Mouse (Mus musculus): Measurements from ENCODE around the gene Slc35d3. TPM values are rescaled to one million over a fixed set of nuclear protein-coding genes. Genes with fewer than 3 reads are reported as not detected.

Slc35d3 gene
- polyA plus RNA-seq, 1 experiment = 2.3 TPM

- Histone ChIP-seq H3K27me3 (ENCODE audit: control insufficient read depth, insufficient read depth, low read length) (no peaks in the 10 kb centered on the region), H3K4me1 (ENCODE audit: control insufficient read depth, insufficient read depth, low read length) (no peaks in the 10 kb centered on the region), H3K4me3 (replicated peaks; ENCODE audit: insufficient read depth, low read depth, low read length) (no peak overlapping the region), H3K27ac (ENCODE audit: insufficient read depth, low read length) (no peak overlapping the region)
- WGBS = 81% methylated on average over 3 of the region's 3 CpGs
- no peak for DNase-seq
- no peak for TF ChIP-seq POLR2A (IDR thresholded peaks at IDR 0.05; ENCODE audit: borderline replicate concordance, insufficient read depth, low read length)
- no peak for TF ChIP-seq CTCF (IDR thresholded peaks at IDR 0.05; ENCODE audit: borderline replicate concordance, insufficient read depth, low read depth, low read length)
Measured at GRCm38 (mm10) chr10:19880437-19880836, 29.2 kb upstream of the Slc35d3 start.

- Histone ChIP-seq H3K27me3 (ENCODE audit: control insufficient read depth, insufficient read depth, low read length) (no peaks in the 10 kb centered on the region), H3K4me3 (replicated peaks; ENCODE audit: insufficient read depth, low read depth, low read length) (no peak overlapping the region), H3K27ac (ENCODE audit: insufficient read depth, low read length) (no peak overlapping the region), H3K4me1 (ENCODE audit: control insufficient read depth, insufficient read depth, low read length) (no peaks in the 10 kb centered on the region)
- 87% methylated on average over 6 of the region's 6 CpGs for WGBS
- DNase-seq = no peak
- TF ChIP-seq CTCF (IDR thresholded peaks at IDR 0.05; ENCODE audit: borderline replicate concordance, insufficient read depth, low read depth, low read length) = no peak
- TF ChIP-seq POLR2A (IDR thresholded peaks at IDR 0.05; ENCODE audit: borderline replicate concordance, insufficient read depth, low read length) = no peak
Measured at GRCm38 (mm10) chr10:19879161-19879560, 27.9 kb upstream of the Slc35d3 start.

DNA sequence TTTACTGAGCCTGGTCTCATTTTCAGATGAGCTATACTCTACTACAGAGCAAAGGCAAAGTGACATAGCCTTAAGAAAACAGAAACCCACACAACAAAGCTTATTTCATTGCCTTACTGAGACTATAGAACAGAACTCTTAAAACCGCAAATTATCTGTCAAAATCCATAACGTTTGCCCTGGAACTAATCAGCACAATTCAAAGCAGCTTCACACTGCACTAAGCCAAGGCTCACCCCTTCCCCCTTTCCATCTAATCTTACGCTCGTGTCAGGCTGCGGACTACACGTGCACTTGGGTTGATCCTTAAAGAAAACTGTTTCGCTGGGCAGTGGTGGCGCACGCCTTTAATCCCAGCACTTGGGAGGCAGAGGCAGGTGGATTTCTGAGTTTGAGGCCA lies 26.4 kb upstream of the Slc35d3 start:
- Histone ChIP-seq H3K27me3 (ENCODE audit: control insufficient read depth, insufficient read depth, low read length) (no peaks in the 10 kb centered on the region), H3K4me1 (ENCODE audit: control insufficient read depth, insufficient read depth, low read length) (no peaks in the 10 kb centered on the region), H3K27ac (ENCODE audit: insufficient read depth, low read length) (no peak overlapping the region), H3K4me3 (replicated peaks; ENCODE audit: insufficient read depth, low read depth, low read length) (no peak overlapping the region)
- DNase-seq = no peak
- TF ChIP-seq POLR2A (IDR thresholded peaks at IDR 0.05; ENCODE audit: borderline replicate concordance, insufficient read depth, low read length) (no peak), CTCF (IDR thresholded peaks at IDR 0.05; ENCODE audit: borderline replicate concordance, insufficient read depth, low read depth, low read length) (no peak)
- WGBS = 84% methylated on average over 9 of the region's 9 CpGs

DNA sequence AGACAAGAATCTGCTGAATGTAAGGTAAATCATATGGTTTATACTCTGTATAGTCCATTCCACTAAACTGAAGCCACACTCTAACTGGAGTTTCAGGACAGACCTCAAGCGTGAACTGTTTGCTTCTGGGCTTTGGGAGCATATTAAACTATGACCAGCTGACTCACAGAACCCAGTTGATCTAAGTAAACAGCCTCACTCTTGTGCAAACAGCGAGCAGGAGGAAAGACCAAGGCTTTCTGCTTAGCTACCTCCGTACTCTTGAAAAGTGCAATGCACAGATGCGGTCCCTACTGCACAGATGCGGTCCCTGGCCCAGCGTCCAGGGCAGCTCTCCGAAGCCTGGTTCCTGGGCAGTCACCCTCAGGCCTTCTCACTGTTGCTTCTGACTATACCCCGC lies 26.0 kb upstream of the Slc35d3 start:
- Histone ChIP-seq H3K27ac (ENCODE audit: insufficient read depth, low read length) (no peak overlapping the region), H3K4me3 (replicated peaks; ENCODE audit: insufficient read depth, low read depth, low read length) (no peak overlapping the region), H3K4me1 (ENCODE audit: control insufficient read depth, insufficient read depth, low read length) (no peaks in the 10 kb centered on the region), H3K27me3 (ENCODE audit: control insufficient read depth, insufficient read depth, low read length) (no peaks in the 10 kb centered on the region)
- TF ChIP-seq POLR2A (IDR thresholded peaks at IDR 0.05; ENCODE audit: borderline replicate concordance, insufficient read depth, low read length) (no peak), CTCF (IDR thresholded peaks at IDR 0.05; ENCODE audit: borderline replicate concordance, insufficient read depth, low read depth, low read length) (no peak)
- 89% methylated on average over 8 of the region's 8 CpGs for WGBS
- DNase-seq = no peak

DNA sequence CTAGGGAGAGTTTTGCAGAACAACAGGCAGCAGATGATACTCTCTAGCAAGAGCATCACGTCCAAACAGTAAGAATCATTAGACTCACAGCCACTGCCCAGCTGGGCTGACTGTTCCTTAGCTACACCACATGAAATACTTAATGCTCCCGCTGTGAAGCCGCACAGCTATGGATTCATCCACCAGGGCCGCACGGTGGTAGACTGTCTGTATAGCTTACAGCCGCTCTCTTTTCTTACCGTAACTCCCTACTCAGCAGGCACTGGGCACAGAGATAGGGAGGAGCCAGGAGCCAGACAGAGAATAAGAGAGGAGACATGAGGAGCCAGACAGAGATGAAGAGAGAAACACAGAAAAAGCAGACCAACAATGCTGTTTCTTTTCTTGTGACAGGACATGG lies 25.4 kb upstream of the Slc35d3 start:
- Histone ChIP-seq H3K4me3 (replicated peaks; ENCODE audit: insufficient read depth, low read depth, low read length) (no peak overlapping the region), H3K4me1 (ENCODE audit: control insufficient read depth, insufficient read depth, low read length) (no peaks in the 10 kb centered on the region), H3K27me3 (ENCODE audit: control insufficient read depth, insufficient read depth, low read length) (no peaks in the 10 kb centered on the region), H3K27ac (ENCODE audit: insufficient read depth, low read length) (no peak overlapping the region)
- 19% methylated on average over 7 of the region's 7 CpGs for WGBS
- no peak for DNase-seq
- TF ChIP-seq CTCF (IDR thresholded peaks at IDR 0.05; ENCODE audit: borderline replicate concordance, insufficient read depth, low read depth, low read length) (no peak), POLR2A (IDR thresholded peaks at IDR 0.05; ENCODE audit: borderline replicate concordance, insufficient read depth, low read length) (no peak)

- Histone ChIP-seq H3K27ac (ENCODE audit: insufficient read depth, low read length) (no peak overlapping the region), H3K4me3 (replicated peaks; ENCODE audit: insufficient read depth, low read depth, low read length) (no peak overlapping the region), H3K27me3 (ENCODE audit: control insufficient read depth, insufficient read depth, low read length) (no peaks in the 10 kb centered on the region), H3K4me1 (ENCODE audit: control insufficient read depth, insufficient read depth, low read length) (no peaks in the 10 kb centered on the region)
- 82% methylated on average over 5 of the region's 5 CpGs for WGBS
- DNase-seq = no peak
- TF ChIP-seq POLR2A (IDR thresholded peaks at IDR 0.05; ENCODE audit: borderline replicate concordance, insufficient read depth, low read length) (no peak), CTCF (IDR thresholded peaks at IDR 0.05; ENCODE audit: borderline replicate concordance, insufficient read depth, low read depth, low read length) (no peak)
Measured at GRCm38 (mm10) chr10:19875346-19875745, 24.1 kb upstream of the Slc35d3 start.

GRCm38 (mm10) chr10:19855597-19856306 lies 4.5 kb upstream of the Slc35d3 start:
- Histone ChIP-seq H3K4me3 (replicated peaks; ENCODE audit: insufficient read depth, low read depth, low read length) (no peak overlapping the region), H3K4me1 (ENCODE audit: control insufficient read depth, insufficient read depth, low read length) (0 out of 2 replicates have a peak, but pooled peaks cover 4% of the 10 kb centered on the region), H3K27ac (ENCODE audit: insufficient read depth, low read length) (no peak overlapping the region), H3K27me3 (ENCODE audit: control insufficient read depth, insufficient read depth, low read length) (no peaks in the 10 kb centered on the region; the same call in 1 of the 2 replicates)
- DNase-seq = no peak
- 91% methylated on average over 7 of the region's 7 CpGs for WGBS
- no peak for TF ChIP-seq POLR2A (IDR thresholded peaks at IDR 0.05; ENCODE audit: borderline replicate concordance, insufficient read depth, low read length)
- TF ChIP-seq CTCF (IDR thresholded peaks at IDR 0.05; ENCODE audit: borderline replicate concordance, insufficient read depth, low read depth, low read length) = no peak

- peaks cover 2% of the 10 kb centered on the region; the same call in 1 of the 2 replicates for H3K27me3 ChIP-seq (ENCODE audit: control insufficient read depth, insufficient read depth, low read length)
- no peak for DNase-seq
- WGBS = 91% methylated on average over 2 of the region's 2 CpGs
- H3K27ac ChIP-seq (ENCODE audit: insufficient read depth, low read length) = no peak overlapping the region
- H3K4me3 ChIP-seq (replicated peaks; ENCODE audit: insufficient read depth, low read depth, low read length) = no peak overlapping the region
- H3K4me1 ChIP-seq (ENCODE audit: control insufficient read depth, insufficient read depth, low read length) = 0 out of 2 replicates have a peak, but pooled peaks cover 7% of the 10 kb centered on the region
- TF ChIP-seq POLR2A (IDR thresholded peaks at IDR 0.05; ENCODE audit: borderline replicate concordance, insufficient read depth, low read length) (no peak), CTCF (IDR thresholded peaks at IDR 0.05; ENCODE audit: borderline replicate concordance, insufficient read depth, low read depth, low read length) (no peak)
Measured at GRCm38 (mm10) chr10:19853609-19854008, 2.4 kb upstream of the Slc35d3 start.
